Mouse (Mus musculus) liver, postnatal 0 days (tissue): ENCODE measurements at regions not wholly inside any gene's neighbourhood (a gene's known extent, or its start where the extent isn't known, plus 50 kb on each side); places are given as distances from the start of the nearest gene placed in this dataset.

ENCODE experiments used
- CTCF ChIP-seq: sonication (generic); IDR thresholded peaks from 2 replicates; pipeline ENCODE4 v1.5.1; 2016; ENCODE audit warnings: antibody characterized with exemption, low read depth
- EP300 ChIP-seq: IDR thresholded peaks from 2 replicates; pipeline ENCODE4 v1.6.1; 2016; ENCODE audit warnings: antibody characterized with exemption, low read depth, mild to moderate bottlenecking

DNA sequence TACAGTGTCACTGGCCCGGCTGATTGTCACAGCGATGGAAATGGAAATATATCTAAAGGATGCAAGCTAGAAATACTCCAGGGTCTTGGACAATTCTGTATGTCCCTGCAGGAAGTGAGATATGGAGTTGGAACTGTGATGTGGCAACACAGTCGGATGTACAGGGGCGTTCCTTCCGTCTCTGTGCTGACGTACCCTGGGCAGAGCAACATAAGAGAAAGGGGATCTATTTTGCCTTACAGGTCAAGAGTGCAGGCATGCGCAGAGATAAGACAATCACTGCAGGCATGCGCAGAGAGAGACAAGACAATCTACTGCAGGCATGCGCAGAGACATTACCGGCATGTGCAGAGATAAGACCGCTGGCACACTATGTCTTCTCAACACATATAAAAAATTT lies 247.6 kb downstream of the Diras2 start:
- TF ChIP-seq CTCF (no peak), EP300 (peak; percentile 76)
